Mouse (Mus musculus): ENCODE measurements around the gene Gm3776. TPM values are rescaled to one million over a fixed set of nuclear protein-coding genes. Genes with fewer than 3 reads are reported as not detected.
"Not testable (repeated sequence)": the region's sequence is repeated elsewhere in the genome, so short reads cannot be mapped to it uniquely, and the experiment has no call there.

Gm3776 gene
- polyA plus RNA-seq, 2 experiments: not detected

- TF ChIP-seq CTCF (IDR thresholded peaks at IDR 0.05; ENCODE audit: low read depth) (no peak), EP300 (IDR thresholded peaks at IDR 0.05; ENCODE audit: low read depth) (no peak)
- Histone ChIP-seq H3K9me3 (ENCODE audit: control insufficient read depth, low read length) (no peaks in the 10 kb centered on the region), H3K4me3 (ENCODE audit: insufficient read depth in 1 of 2, low read depth in 2 of 2, low read length in 2 of 2) (no peak overlapping the region), H3K4me2 (ENCODE audit: low read depth) (no peak overlapping the region), H3K9ac (replicated peaks) (no peak overlapping the region), H3K36me3 (replicated peaks; ENCODE audit: control insufficient read depth, insufficient read depth, low read depth) (no peaks in the 10 kb centered on the region), H3K27me3 (ENCODE audit: control insufficient read depth, insufficient read depth, low read length) (no peaks in the 10 kb centered on the region), H3K4me1 (replicated peaks; ENCODE audit: control insufficient read depth in 2 of 2, insufficient read depth in 2 of 2, low read length in 1 of 2) (0 out of 4 replicates have a peak, but pooled peaks cover 0 to 2% of the 10 kb centered on the region in 2 experiments), H3K27ac (no peak overlapping the region)
- WGBS (ENCODE audit: insufficient replicate concordance): 40% methylated on average over 11 of the region's 11 CpGs
- ATAC-seq (ENCODE audit: insufficient read depth) (no peak), DNase-seq (ENCODE audit: low read depth in 3 of 3, low spot score in 3 of 3) (no peak)
Measured at GRCm38 (mm10) chr9:78225304-78225703, 31.6 kb upstream of the Gm3776 start.

- Histone ChIP-seq H3K9me3 (ENCODE audit: control insufficient read depth, low read length) (no peaks in the 10 kb centered on the region), H3K4me1 (replicated peaks; ENCODE audit: control insufficient read depth in 2 of 2, insufficient read depth in 2 of 2, low read length in 1 of 2) (no peaks in the 10 kb centered on the region), H3K27me3 (ENCODE audit: control insufficient read depth, insufficient read depth, low read length) (no peaks in the 10 kb centered on the region), H3K36me3 (replicated peaks; ENCODE audit: control insufficient read depth, insufficient read depth, low read depth) (no peaks in the 10 kb centered on the region), H3K4me3 (ENCODE audit: insufficient read depth in 1 of 2, low read depth in 2 of 2, low read length in 2 of 2) (no peak overlapping the region), H3K4me2 (ENCODE audit: low read depth) (no peak overlapping the region), H3K9ac (replicated peaks) (no peak overlapping the region), H3K27ac (no peak overlapping the region)
- TF ChIP-seq EP300 (IDR thresholded peaks at IDR 0.05; ENCODE audit: low read depth) (no peak), CTCF (IDR thresholded peaks at IDR 0.05; ENCODE audit: low read depth) (no peak)
- 40% methylated on average over 2 of the region's 2 CpGs for WGBS (ENCODE audit: insufficient replicate concordance)
- no peak for DNase-seq (ENCODE audit: low read depth in 3 of 3, low spot score in 3 of 3)
- ATAC-seq (ENCODE audit: insufficient read depth): no peak
Measured at GRCm38 (mm10) chr9:78228122-78228521, 28.8 kb upstream of the Gm3776 start.

- not testable (repeated sequence) for H3K4me1 ChIP-seq (replicated peaks; ENCODE audit: control insufficient read depth in 2 of 2, insufficient read depth in 2 of 2, low read length in 1 of 2); H3K27me3 ChIP-seq (ENCODE audit: control insufficient read depth, insufficient read depth, low read length); H3K4me3 ChIP-seq (ENCODE audit: insufficient read depth in 1 of 2, low read depth in 2 of 2, low read length in 2 of 2); H3K4me2 ChIP-seq (ENCODE audit: low read depth); H3K36me3 ChIP-seq (replicated peaks; ENCODE audit: control insufficient read depth, insufficient read depth, low read depth); H3K9me3 ChIP-seq (ENCODE audit: control insufficient read depth, low read length); DNase-seq (ENCODE audit: low read depth in 3 of 3, low spot score in 3 of 3); H3K27ac ChIP-seq; ATAC-seq (ENCODE audit: insufficient read depth); H3K9ac ChIP-seq (replicated peaks)
- 32% methylated on average over 3 of the region's 3 CpGs for WGBS (ENCODE audit: insufficient replicate concordance)
Measured at GRCm38 (mm10) chr9:78229658-78230057, 27.3 kb upstream of the Gm3776 start.

DNA sequence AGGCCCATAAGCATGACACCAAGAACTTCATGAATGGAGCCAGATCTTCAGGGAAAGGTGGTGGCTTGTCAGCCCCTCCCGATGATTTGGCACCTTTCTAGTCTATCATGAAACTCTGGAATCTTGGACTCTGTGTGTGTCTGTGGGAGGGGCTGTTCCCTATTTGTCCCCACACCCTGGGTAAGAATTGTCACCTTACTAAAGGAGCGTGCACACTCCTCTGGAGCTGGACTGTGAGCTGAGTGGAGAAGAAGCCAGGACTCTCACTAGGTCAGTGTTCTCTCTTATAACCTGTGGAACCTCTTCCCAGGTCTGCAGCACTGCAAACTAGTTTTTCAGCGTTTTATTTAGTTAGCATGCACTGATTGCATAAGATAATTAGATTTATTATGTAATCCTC lies 26.5 kb upstream of the Gm3776 start, which contains the start of gene Gsta1:
Gene Gsta1, plus strand, starts transcription at position 196 of the 400 bp plus-strand sequence.
- ATAC-seq (ENCODE audit: insufficient read depth); H3K36me3 ChIP-seq (replicated peaks; ENCODE audit: control insufficient read depth, insufficient read depth, low read depth); DNase-seq (ENCODE audit: low read depth in 3 of 3, low spot score in 3 of 3): not testable (repeated sequence)

GRCm38 (mm10) chr9:78233121-78233695 lies 23.7 kb upstream of the Gm3776 start:
- H3K9me3 ChIP-seq (ENCODE audit: control insufficient read depth, low read length); H3K36me3 ChIP-seq (replicated peaks; ENCODE audit: control insufficient read depth, insufficient read depth, low read depth); H3K4me2 ChIP-seq (ENCODE audit: low read depth); ATAC-seq (ENCODE audit: insufficient read depth); H3K27me3 ChIP-seq (ENCODE audit: control insufficient read depth, insufficient read depth, low read length); DNase-seq (ENCODE audit: low read depth in 3 of 3, low spot score in 3 of 3); H3K9ac ChIP-seq (replicated peaks); H3K27ac ChIP-seq; H3K4me3 ChIP-seq (ENCODE audit: insufficient read depth in 1 of 2, low read depth in 2 of 2, low read length in 2 of 2); H3K4me1 ChIP-seq (replicated peaks; ENCODE audit: control insufficient read depth in 2 of 2, insufficient read depth in 2 of 2, low read length in 1 of 2): not testable (repeated sequence)
- WGBS (ENCODE audit: insufficient replicate concordance): no CpG with 5 or more reads among the region's 10 CpGs

More for the DNA sequence above, 26.5 kb upstream of the Gm3776 start, which contains the start of gene Gsta1:
- H3K4me1 ChIP-seq (replicated peaks; ENCODE audit: control insufficient read depth in 2 of 2, insufficient read depth in 2 of 2, low read length in 1 of 2); H3K27ac ChIP-seq; H3K9me3 ChIP-seq (ENCODE audit: control insufficient read depth, low read length); H3K4me3 ChIP-seq (ENCODE audit: insufficient read depth in 1 of 2, low read depth in 2 of 2, low read length in 2 of 2); H3K9ac ChIP-seq (replicated peaks); H3K27me3 ChIP-seq (ENCODE audit: control insufficient read depth, insufficient read depth, low read length); H3K4me2 ChIP-seq (ENCODE audit: low read depth): not testable (repeated sequence)
- WGBS (ENCODE audit: insufficient replicate concordance): 70% methylated on average over 1 of the region's 3 CpGs

GRCm38 (mm10) chr9:78255683-78256470 lies 1.1 kb upstream of the Gm3776 start:
- not testable (repeated sequence) for H3K36me3 ChIP-seq (replicated peaks; ENCODE audit: control insufficient read depth, insufficient read depth, low read depth); ATAC-seq (ENCODE audit: insufficient read depth); H3K4me1 ChIP-seq (replicated peaks; ENCODE audit: control insufficient read depth in 2 of 2, insufficient read depth in 2 of 2, low read length in 1 of 2); H3K4me3 ChIP-seq (ENCODE audit: insufficient read depth in 1 of 2, low read depth in 2 of 2, low read length in 2 of 2); DNase-seq (ENCODE audit: low read depth in 3 of 3, low spot score in 3 of 3); H3K9me3 ChIP-seq (ENCODE audit: control insufficient read depth, low read length); H3K27ac ChIP-seq; H3K9ac ChIP-seq (replicated peaks); H3K4me2 ChIP-seq (ENCODE audit: low read depth); H3K27me3 ChIP-seq (ENCODE audit: control insufficient read depth, insufficient read depth, low read length)
- 45% methylated on average over 4 of the region's 4 CpGs for WGBS (ENCODE audit: insufficient replicate concordance)
